Mouse (Mus musculus) lung, postnatal 0 days (tissue): ENCODE results near the gene Rabep1.

ENCODE experiments used
- CTCF ChIP-seq: IDR thresholded peaks from 2 replicates; pipeline ENCODE4 v1.5.1; 2016; ENCODE audit warnings: antibody characterized with exemption, mild to moderate bottlenecking
- EP300 ChIP-seq: IDR thresholded peaks from 2 replicates; pipeline ENCODE4 v1.6.1; 2016; ENCODE audit warnings: antibody characterized with exemption, mild to moderate bottlenecking, control low read depth

DNA sequence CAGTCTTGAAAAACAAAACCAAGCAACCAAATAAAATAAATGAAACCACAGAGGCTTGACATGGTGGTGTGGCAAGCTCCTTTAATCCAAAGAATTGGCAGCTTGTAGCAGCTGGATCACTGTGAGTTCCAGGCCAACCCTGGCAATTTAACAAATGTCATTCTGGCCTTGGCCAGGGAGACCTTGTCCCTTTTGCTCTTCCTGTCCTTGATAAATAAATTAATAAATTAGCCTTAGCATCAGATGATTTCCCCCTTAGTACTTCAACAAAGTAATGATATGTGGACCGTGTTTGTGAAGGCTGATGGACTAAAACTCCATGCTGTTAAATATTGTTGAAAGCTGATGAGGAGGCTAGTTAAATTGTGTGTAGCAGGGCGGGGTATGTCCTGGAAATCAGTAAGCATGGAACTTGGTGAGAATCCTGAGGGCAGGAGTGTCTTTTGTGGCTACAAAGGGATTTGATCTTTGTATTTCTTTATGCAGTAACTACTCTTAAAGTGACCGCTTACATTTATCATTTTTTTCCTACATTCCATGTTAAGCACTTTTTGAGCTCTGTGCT, 27.3 kb downstream of the Rabep1 start:
- TF ChIP-seq CTCF = no peak
- no peak for TF ChIP-seq EP300
